Mouse (Mus musculus): ENCODE measurements around the gene Tpra1. TPM values are rescaled to one million over a fixed set of nuclear protein-coding genes. Genes with fewer than 3 reads are reported as not detected.

Tpra1 gene
- polyA plus RNA-seq, 1 experiment, result 74.0 TPM

DNA sequence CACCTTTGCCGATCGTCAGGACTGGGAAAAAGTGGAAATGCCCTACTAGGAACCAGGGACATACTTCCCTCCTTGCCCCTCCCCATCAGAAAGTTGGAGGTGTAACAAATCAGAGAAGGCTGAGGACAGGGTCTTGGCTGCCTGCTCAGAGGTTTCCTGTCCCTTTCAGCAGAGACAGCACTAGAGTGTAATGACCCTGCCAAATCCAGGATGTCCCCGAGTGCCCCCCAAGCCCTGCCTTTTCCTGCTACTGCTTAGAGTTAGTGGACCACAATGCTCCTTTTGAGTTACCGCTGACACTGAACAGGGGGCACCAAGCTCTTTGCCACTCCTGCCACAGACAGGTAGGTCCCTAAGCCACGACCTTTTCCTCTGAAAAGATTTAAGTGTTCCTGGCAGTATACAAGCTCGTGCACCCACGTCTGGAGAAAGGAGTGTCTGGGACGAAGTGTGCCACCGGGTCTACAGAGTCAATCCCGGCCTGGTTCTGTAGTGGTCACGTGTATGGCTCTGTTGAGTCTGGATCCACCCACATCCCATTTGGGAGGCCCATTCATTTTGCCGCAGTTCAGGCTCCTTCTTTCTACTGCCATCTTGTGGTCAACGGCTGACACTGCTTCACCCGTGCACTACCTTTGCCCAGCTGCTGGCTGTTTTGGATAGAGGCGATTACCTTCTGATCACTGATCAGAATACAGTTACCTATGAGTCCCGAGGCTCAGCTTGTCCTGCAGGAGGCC lies 4.5 kb downstream of the Tpra1 start:
- Histone ChIP-seq H3K4me3 (replicated peaks; ENCODE audit: control insufficient read depth, low read depth, low read length) (no peak overlapping the region), H3K27ac (ENCODE audit: control insufficient read depth, insufficient read depth, low read depth, low read length, poor library complexity) (no peak overlapping the region), H3K4me1 (ENCODE audit: control insufficient read depth, insufficient read depth, low read length) (peaks cover 4% of the 10 kb centered on the region; the same call in 1 of the 2 replicates)
- no peak for TF ChIP-seq POLR2A (IDR thresholded peaks at IDR 0.05; ENCODE audit: borderline replicate concordance, control insufficient read depth, low read depth, low read length)
- TF ChIP-seq CTCF (IDR thresholded peaks at IDR 0.05; ENCODE audit: control insufficient read depth, insufficient read depth, low read length), result peak; percentile 94
- 17% methylated on average over 16 of the region's 16 CpGs for WGBS

GRCm38 (mm10) chr6:88909151-88909550 lies 7.1 kb downstream of the Tpra1 start:
- 74% methylated on average over 6 of the region's 6 CpGs for WGBS
- no peak for TF ChIP-seq POLR2A (IDR thresholded peaks at IDR 0.05; ENCODE audit: borderline replicate concordance, control insufficient read depth, low read depth, low read length)
- no peak for TF ChIP-seq CTCF (IDR thresholded peaks at IDR 0.05; ENCODE audit: control insufficient read depth, insufficient read depth, low read length)
- Histone ChIP-seq H3K4me1 (ENCODE audit: control insufficient read depth, insufficient read depth, low read length) (peaks cover 1% of the 10 kb centered on the region; the same call in 1 of the 2 replicates), H3K4me3 (replicated peaks; ENCODE audit: control insufficient read depth, low read depth, low read length) (no peak overlapping the region), H3K27ac (ENCODE audit: control insufficient read depth, insufficient read depth, low read depth, low read length, poor library complexity) (no peak overlapping the region)

- no peak overlapping the region; the same call in 1 of the 2 replicates for H3K27ac ChIP-seq (ENCODE audit: control insufficient read depth, insufficient read depth, low read depth, low read length, poor library complexity)
- H3K4me3 ChIP-seq (replicated peaks; ENCODE audit: control insufficient read depth, low read depth, low read length), result no peak overlapping the region
- WGBS, result 85% methylated on average over 4 of the region's 4 CpGs
- H3K4me1 ChIP-seq (ENCODE audit: control insufficient read depth, insufficient read depth, low read length), result no peaks in the 10 kb centered on the region; the same call in 1 of the 2 replicates
- TF ChIP-seq CTCF (IDR thresholded peaks at IDR 0.05; ENCODE audit: control insufficient read depth, insufficient read depth, low read length) (no peak), POLR2A (IDR thresholded peaks at IDR 0.05; ENCODE audit: borderline replicate concordance, control insufficient read depth, low read depth, low read length) (no peak)
Measured at GRCm38 (mm10) chr6:88913022-88913421, 11.0 kb downstream of the Tpra1 start.

DNA sequence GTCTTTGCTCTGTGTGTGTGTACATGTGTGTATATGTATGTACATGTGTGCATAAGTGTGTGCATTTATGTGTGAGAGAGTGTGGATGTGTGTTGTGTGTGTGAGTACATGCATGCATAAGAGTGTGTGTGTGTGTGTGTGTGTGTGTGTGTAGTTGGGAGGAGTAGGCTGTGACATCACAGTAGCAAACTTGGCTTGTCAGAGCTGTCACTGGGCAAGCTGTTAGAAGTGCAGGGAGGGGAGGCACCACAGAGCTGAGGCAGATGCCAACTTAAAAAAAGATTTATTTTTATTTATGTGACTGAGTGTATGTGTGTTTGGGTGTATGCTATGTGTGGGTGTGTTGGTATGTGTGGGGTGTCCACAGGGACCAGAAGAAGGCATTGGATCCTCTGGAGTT lies 11.4 kb downstream of the Tpra1 start:
- no peak for TF ChIP-seq POLR2A (IDR thresholded peaks at IDR 0.05; ENCODE audit: borderline replicate concordance, control insufficient read depth, low read depth, low read length)
- no peak for TF ChIP-seq CTCF (IDR thresholded peaks at IDR 0.05; ENCODE audit: control insufficient read depth, insufficient read depth, low read length)
- Histone ChIP-seq H3K4me3 (replicated peaks; ENCODE audit: control insufficient read depth, low read depth, low read length) (no peak overlapping the region), H3K27ac (ENCODE audit: control insufficient read depth, insufficient read depth, low read depth, low read length, poor library complexity) (no peak overlapping the region), H3K4me1 (ENCODE audit: control insufficient read depth, insufficient read depth, low read length) (no peaks in the 10 kb centered on the region; the same call in 1 of the 2 replicates)

- H3K27ac ChIP-seq (ENCODE audit: control insufficient read depth, insufficient read depth, low read depth, low read length, poor library complexity), result peak overlapping the region; percentile 72
- no peaks in the 10 kb centered on the region; the same call in 1 of the 2 replicates for H3K4me1 ChIP-seq (ENCODE audit: control insufficient read depth, insufficient read depth, low read length)
- 83% methylated on average over 5 of the region's 5 CpGs for WGBS
- no peak overlapping the region for H3K4me3 ChIP-seq (replicated peaks; ENCODE audit: control insufficient read depth, low read depth, low read length)
- TF ChIP-seq CTCF (IDR thresholded peaks at IDR 0.05; ENCODE audit: control insufficient read depth, insufficient read depth, low read length) (no peak), POLR2A (IDR thresholded peaks at IDR 0.05; ENCODE audit: borderline replicate concordance, control insufficient read depth, low read depth, low read length) (no peak)
Measured at GRCm38 (mm10) chr6:88914799-88915198, 12.7 kb downstream of the Tpra1 start.

GRCm38 (mm10) chr6:88915510-88915909 lies 13.5 kb downstream of the Tpra1 start:
- TF ChIP-seq CTCF (IDR thresholded peaks at IDR 0.05; ENCODE audit: control insufficient read depth, insufficient read depth, low read length), result no peak
- no peak for TF ChIP-seq POLR2A (IDR thresholded peaks at IDR 0.05; ENCODE audit: borderline replicate concordance, control insufficient read depth, low read depth, low read length)

DNA sequence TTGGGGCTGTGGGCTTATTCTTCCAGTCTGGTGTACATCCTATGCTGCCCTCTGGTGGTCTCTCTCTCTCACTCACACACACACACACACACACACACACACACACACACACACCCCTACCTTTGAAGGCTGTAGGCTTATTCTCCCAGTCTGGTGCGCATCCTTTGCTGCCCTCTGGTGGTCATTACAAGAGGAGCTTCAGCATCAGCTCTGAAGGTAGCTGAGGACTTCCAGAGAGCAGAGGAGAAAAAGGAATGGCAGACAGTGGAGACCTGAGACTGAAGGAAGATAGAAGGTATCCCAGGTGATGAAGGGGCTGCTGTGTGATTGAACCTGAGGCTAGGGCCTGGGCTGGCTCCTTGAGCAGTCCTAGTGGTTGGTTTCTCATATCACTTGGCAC lies 14.1 kb downstream of the Tpra1 start:
- TF ChIP-seq CTCF (IDR thresholded peaks at IDR 0.05; ENCODE audit: control insufficient read depth, insufficient read depth, low read length) (peak; percentile 84), POLR2A (IDR thresholded peaks at IDR 0.05; ENCODE audit: borderline replicate concordance, control insufficient read depth, low read depth, low read length) (no peak)
- Histone ChIP-seq H3K4me1 (ENCODE audit: control insufficient read depth, insufficient read depth, low read length) (no peaks in the 10 kb centered on the region; the same call in 1 of the 2 replicates), H3K4me3 (replicated peaks; ENCODE audit: control insufficient read depth, low read depth, low read length) (peak overlapping the region; percentile 44), H3K27ac (ENCODE audit: control insufficient read depth, insufficient read depth, low read depth, low read length, poor library complexity) (peak overlapping the region; percentile 84)
- 61% methylated on average over 1 of the region's 1 CpGs for WGBS

More at GRCm38 (mm10) chr6:88915510-88915909, 13.5 kb downstream of the Tpra1 start:
- H3K4me3 ChIP-seq (replicated peaks; ENCODE audit: control insufficient read depth, low read depth, low read length), result no peak overlapping the region
- H3K4me1 ChIP-seq (ENCODE audit: control insufficient read depth, insufficient read depth, low read length), result no peaks in the 10 kb centered on the region; the same call in 1 of the 2 replicates
- peak overlapping the region; percentile 84 for H3K27ac ChIP-seq (ENCODE audit: control insufficient read depth, insufficient read depth, low read depth, low read length, poor library complexity)
- WGBS, result 53% methylated on average over 4 of the region's 4 CpGs

DNA sequence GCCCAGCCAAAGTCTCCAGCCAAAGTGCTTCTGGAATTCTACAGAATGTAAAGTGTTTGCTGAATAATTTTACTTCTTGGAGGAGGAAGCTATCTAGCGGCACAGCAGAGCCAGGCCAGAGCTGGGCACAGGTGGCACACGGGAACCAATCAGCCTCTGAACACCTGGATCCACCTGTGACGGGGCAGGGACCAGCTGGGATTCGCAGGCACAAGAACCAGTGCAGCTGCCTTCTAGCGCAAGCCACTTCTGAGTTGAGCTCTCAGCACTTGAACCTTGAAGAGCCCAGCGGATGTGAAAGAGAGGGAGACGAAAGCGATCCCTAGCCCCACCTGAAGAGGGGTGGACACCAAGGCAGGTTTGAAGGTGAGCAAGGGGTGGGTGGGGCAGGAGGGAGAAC lies 16.8 kb downstream of the Tpra1 start:
- no peak overlapping the region for H3K27ac ChIP-seq (ENCODE audit: control insufficient read depth, insufficient read depth, low read depth, low read length, poor library complexity)
- 86% methylated on average over 8 of the region's 8 CpGs for WGBS

More for the DNA sequence above, 16.8 kb downstream of the Tpra1 start:
- H3K4me1 ChIP-seq (ENCODE audit: control insufficient read depth, insufficient read depth, low read length), result no peaks in the 10 kb centered on the region; the same call in 1 of the 2 replicates
- no peak overlapping the region for H3K4me3 ChIP-seq (replicated peaks; ENCODE audit: control insufficient read depth, low read depth, low read length)
- TF ChIP-seq CTCF (IDR thresholded peaks at IDR 0.05; ENCODE audit: control insufficient read depth, insufficient read depth, low read length), result no peak
- no peak for TF ChIP-seq POLR2A (IDR thresholded peaks at IDR 0.05; ENCODE audit: borderline replicate concordance, control insufficient read depth, low read depth, low read length)

Data from bone marrow, adult 2 months (tissue).